Mouse (Mus musculus): Measurements from ENCODE around the gene Gm10643.

- no peak for TF ChIP-seq HCFC1 (IDR thresholded peaks at IDR 0.05; ENCODE audit: borderline replicate concordance, insufficient read depth, low read length)
- TF ChIP-seq MAFK (IDR thresholded peaks at IDR 0.05; ENCODE audit: insufficient read depth, low read depth, low read length): no peak
Measured at GRCm38 (mm10) chr8:84105676-84106075, 40.7 kb upstream of the Gm10643 start.

Measured in ES-E14 (cell line).